7 mouse cellular contexts compared by ENCODE assay signal in genomic region chr8:95332437-95333199, GRCm38 (mm10). TPM values are rescaled to one million over a fixed set of nuclear protein-coding genes. Genes with fewer than 3 reads are reported as not detected.
DNase-seq lines count a peak whose midpoint lies in the region; ATAC-seq and TF ChIP-seq lines count a peak whose summit lies in the region.

No protein-coding gene starts in this region.

- peak overlapping the region; percentile 86 for H3K9ac ChIP-seq in lung, postnatal 0 days (replicated peaks; ENCODE audit: low read depth)
- peak overlapping the region; percentile 54 for H3K9ac ChIP-seq in embryonic facial prominence, embryonic 15.5 days
- H3K9ac ChIP-seq in limb, embryonic 11.5 days (ENCODE audit: low read length) = peak overlapping the region; percentile 8; the same call in 1 of the 2 replicates
- H3K9ac ChIP-seq in stomach, embryonic 14.5 days (replicated peaks; ENCODE audit: low read depth, low read length) = peak overlapping the region; percentile 79

- H3K4me3 ChIP-seq in lung, postnatal 0 days (ENCODE audit: low read depth, low read length) = peak overlapping the region; percentile 84
- H3K4me3 ChIP-seq in embryonic facial prominence, embryonic 15.5 days (replicated peaks) = peak overlapping the region; percentile 85
- H3K4me3 ChIP-seq in limb, embryonic 11.5 days (ENCODE audit: low read depth, low read length) = peak overlapping the region; percentile 86
- H3K4me3 ChIP-seq in stomach, embryonic 14.5 days (ENCODE audit: low read depth, low read length) = peak overlapping the region; percentile 87

- no peak for TF ChIP-seq CTCF in lung, postnatal 0 days (IDR thresholded peaks at IDR 0.05)

- peaks cover 15% of the 10 kb centered on the region for H3K36me3 ChIP-seq in lung, postnatal 0 days (ENCODE audit: insufficient read depth, low read length)
- peaks cover 34% of the 10 kb centered on the region for H3K36me3 ChIP-seq in embryonic facial prominence, embryonic 15.5 days
- peaks cover 20% of the 10 kb centered on the region for H3K36me3 ChIP-seq in limb, embryonic 11.5 days (ENCODE audit: control insufficient read depth, insufficient read depth, low read length)
- peaks cover 26% of the 10 kb centered on the region for H3K36me3 ChIP-seq in stomach, embryonic 14.5 days (ENCODE audit: control insufficient read depth, insufficient read depth, low read length)

- no peak for ATAC-seq in lung, postnatal 0 days
- ATAC-seq in embryonic facial prominence, embryonic 15.5 days (ENCODE audit: insufficient number of reproducible peaks, low FRiP score, low TSS enrichment, low read depth) = no peak
- ATAC-seq in limb, embryonic 11.5 days (ENCODE audit: insufficient number of reproducible peaks, low FRiP score, low TSS enrichment, low read depth) = peak; percentile 29; the same call in 1 of the 2 replicates
- no peak for ATAC-seq in stomach, embryonic 14.5 days (ENCODE audit: insufficient number of reproducible peaks, insufficient read depth, low FRiP score, low read depth)

- H3K27ac ChIP-seq in lung, postnatal 0 days (ENCODE audit: low read length) = peak overlapping the region; percentile 96
- H3K27ac ChIP-seq in embryonic facial prominence, embryonic 15.5 days (replicated peaks) = peak overlapping the region; percentile 98
- H3K27ac ChIP-seq in limb, embryonic 11.5 days (replicated peaks; ENCODE audit: low read depth, low read length) = peak overlapping the region; percentile 90
- peak overlapping the region; percentile 98 for H3K27ac ChIP-seq in stomach, embryonic 14.5 days (ENCODE audit: low read length)

- WGBS in lung, postnatal 0 days = 13% methylated on average over 21 of the region's 21 CpGs
- WGBS in embryonic facial prominence, embryonic 15.5 days = 19% methylated on average over 21 of the region's 21 CpGs
- 32% methylated on average over 21 of the region's 21 CpGs for WGBS in limb, embryonic 11.5 days
- WGBS in stomach, embryonic 14.5 days = 22% methylated on average over 21 of the region's 21 CpGs

- no peaks in the 10 kb centered on the region for H3K27me3 ChIP-seq in lung, postnatal 0 days (replicated peaks; ENCODE audit: insufficient read depth, low read length)
- H3K27me3 ChIP-seq in embryonic facial prominence, embryonic 15.5 days = no peaks in the 10 kb centered on the region
- no peaks in the 10 kb centered on the region for H3K27me3 ChIP-seq in limb, embryonic 11.5 days (ENCODE audit: control insufficient read depth, insufficient read depth, low read length)
- no peaks in the 10 kb centered on the region for H3K27me3 ChIP-seq in stomach, embryonic 14.5 days (ENCODE audit: control insufficient read depth, insufficient read depth, low read length)

- no peaks in the 10 kb centered on the region for H3K9me3 ChIP-seq in lung, postnatal 0 days (ENCODE audit: low read length)
- no peaks in the 10 kb centered on the region for H3K9me3 ChIP-seq in embryonic facial prominence, embryonic 15.5 days (replicated peaks)
- no peaks in the 10 kb centered on the region for H3K9me3 ChIP-seq in limb, embryonic 11.5 days (ENCODE audit: control insufficient read depth, low read length)
- H3K9me3 ChIP-seq in stomach, embryonic 14.5 days (ENCODE audit: control insufficient read depth, low read depth, low read length) = no peaks in the 10 kb centered on the region

- peaks cover 15% of the 10 kb centered on the region; the same call in 1 of the 2 replicates for H3K4me1 ChIP-seq in lung, postnatal 0 days (ENCODE audit: insufficient read depth, low read depth, low read length)
- H3K4me1 ChIP-seq in embryonic facial prominence, embryonic 15.5 days = peaks cover 28% of the 10 kb centered on the region
- H3K4me1 ChIP-seq in limb, embryonic 11.5 days (ENCODE audit: control insufficient read depth, insufficient read depth, low read length) = peaks cover 9% of the 10 kb centered on the region
- H3K4me1 ChIP-seq in stomach, embryonic 14.5 days (ENCODE audit: control insufficient read depth, insufficient read depth, low read length) = peaks cover 10% of the 10 kb centered on the region

- TF ChIP-seq EP300 in lung, postnatal 0 days (IDR thresholded peaks at IDR 0.05) = no peak

- peak; percentile 66 for DNase-seq in lung, postnatal 0 days (ENCODE audit: low spot score)
- no peak for DNase-seq in lung, postnatal 36 days
- no peak for DNase-seq in limb, embryonic 11.5 days (ENCODE audit: low spot score)
- DNase-seq in adrenal gland, adult 8-10 months = no peak
- no peak for DNase-seq in cerebellum, postnatal 36 days

- H3K4me2 ChIP-seq in lung, postnatal 0 days (replicated peaks; ENCODE audit: low read depth, low read length) = peak overlapping the region; percentile 85
- peak overlapping the region; percentile 80 for H3K4me2 ChIP-seq in embryonic facial prominence, embryonic 15.5 days (replicated peaks)
- H3K4me2 ChIP-seq in limb, embryonic 11.5 days (ENCODE audit: low read depth, severe bottlenecking) = peak overlapping the region; percentile 79; the same call in 1 of the 2 replicates
- H3K4me2 ChIP-seq in stomach, embryonic 14.5 days (replicated peaks; ENCODE audit: low read depth, low read length) = peak overlapping the region; percentile 90

RNA-seq across cellular contexts. Expression of gene Usb1, which starts 0.5 kb away (rescaled TPM):
- 33.8 and 39.2 TPM in 2 replicates for polyA plus RNA-seq in lung, postnatal 0 days (2015; fragmentation: Nextera tagmentation; extraction: Ambion mirVana)
- 45.3 and 46.3 TPM in 2 replicates for polyA plus RNA-seq in embryonic facial prominence, embryonic 15.5 days (2015; fragmentation: Nextera tagmentation; extraction: Ambion mirVana)
- 37.0 and 43.0 TPM in 2 replicates for polyA plus RNA-seq in limb, embryonic 11.5 days (2014; fragmentation: Nextera tagmentation; extraction: Ambion mirVana)
- 38.0 and 44.2 TPM in 2 replicates for polyA plus RNA-seq in stomach, embryonic 14.5 days (2014; fragmentation: Nextera tagmentation; extraction: Ambion mirVana)
- 10 to 100 TPM; 16.7 to 24.1 (median 20.2) TPM for total RNA-seq in adrenal gland, adult 8-10 months (2022)

RNA-seq across cellular contexts. Expression of gene Zfp319, which starts 0.9 kb away (rescaled TPM):
- 5.9 and 6.0 TPM in 2 replicates for polyA plus RNA-seq in lung, postnatal 0 days (2015; fragmentation: Nextera tagmentation; extraction: Ambion mirVana)
- 9.1 and 10.2 TPM in 2 replicates for polyA plus RNA-seq in embryonic facial prominence, embryonic 15.5 days (2015; fragmentation: Nextera tagmentation; extraction: Ambion mirVana)
- polyA plus RNA-seq in limb, embryonic 11.5 days (2014; fragmentation: Nextera tagmentation; extraction: Ambion mirVana) = 7.7 and 8.6 TPM in 2 replicates
- polyA plus RNA-seq in stomach, embryonic 14.5 days (2014; fragmentation: Nextera tagmentation; extraction: Ambion mirVana) = 7.4 and 8.3 TPM in 2 replicates
- total RNA-seq in adrenal gland, adult 8-10 months (2022) = 10 to 100 TPM; 10.6 to 15.1 (median 12.7) TPM

RNA-seq across cellular contexts. Expression of gene Mmp15, which starts 19.4 kb away (rescaled TPM):
- 25.8 and 26.0 TPM in 2 replicates for polyA plus RNA-seq in lung, postnatal 0 days (2015; fragmentation: Nextera tagmentation; extraction: Ambion mirVana)
- polyA plus RNA-seq in embryonic facial prominence, embryonic 15.5 days (2015; fragmentation: Nextera tagmentation; extraction: Ambion mirVana) = 12.6 and 13.0 TPM in 2 replicates
- 9.6 and 11.0 TPM in 2 replicates for polyA plus RNA-seq in limb, embryonic 11.5 days (2014; fragmentation: Nextera tagmentation; extraction: Ambion mirVana)
- polyA plus RNA-seq in stomach, embryonic 14.5 days (2014; fragmentation: Nextera tagmentation; extraction: Ambion mirVana) = 21.5 and 22.0 TPM in 2 replicates
- total RNA-seq in adrenal gland, adult 8-10 months (2022) = 1 to 10 TPM; 3.8 to 7.0 (median 4.5) TPM

RNA-seq across cellular contexts. Expression of gene Tepp, which starts 22.3 kb away (rescaled TPM):
- polyA plus RNA-seq in lung, postnatal 0 days (2015; fragmentation: Nextera tagmentation; extraction: Ambion mirVana) = 1.3 and 2.1 TPM in 2 replicates
- 0.39 and 0.51 TPM in 2 replicates for polyA plus RNA-seq in embryonic facial prominence, embryonic 15.5 days (2015; fragmentation: Nextera tagmentation; extraction: Ambion mirVana)
- 0.27 TPM in 1 of 2 replicates, not detected in the other for polyA plus RNA-seq in limb, embryonic 11.5 days (2014; fragmentation: Nextera tagmentation; extraction: Ambion mirVana)
- not detected in 2 replicates for polyA plus RNA-seq in stomach, embryonic 14.5 days (2014; fragmentation: Nextera tagmentation; extraction: Ambion mirVana)
- 1 to 10 TPM; 1.5 to 1.7 (median 1.6) TPM for total RNA-seq in adrenal gland, adult 8-10 months (2022)

RNA-seq across cellular contexts. Expression of gene Cngb1, which starts 26.2 kb away (rescaled TPM):
- 3.3 and 4.0 TPM in 2 replicates for polyA plus RNA-seq in lung, postnatal 0 days (2015; fragmentation: Nextera tagmentation; extraction: Ambion mirVana)
- 0.80 and 0.94 TPM in 2 replicates for polyA plus RNA-seq in embryonic facial prominence, embryonic 15.5 days (2015; fragmentation: Nextera tagmentation; extraction: Ambion mirVana)
- polyA plus RNA-seq in limb, embryonic 11.5 days (2014; fragmentation: Nextera tagmentation; extraction: Ambion mirVana) = not detected in 2 replicates
- 0.04 and 0.71 TPM in 2 replicates for polyA plus RNA-seq in stomach, embryonic 14.5 days (2014; fragmentation: Nextera tagmentation; extraction: Ambion mirVana)
- total RNA-seq in adrenal gland, adult 8-10 months (2022) = 1 to 10 TPM in 2 of 4 experiments, under 1 TPM in 2; 0.70 to 1.1 (median 0.95) TPM

Comparison
In these comparisons a context has a peak if more than half of its experiments do, and no peak if none do; other contexts are left out.
1. H3K9ac ChIP-seq: peak in every context shown above with its lines; median percentile 86 in lung, postnatal 0 days; 79 in stomach, embryonic 14.5 days; 54 in embryonic facial prominence, embryonic 15.5 days; 8 in limb, embryonic 11.5 days.